Mouse (Mus musculus) C2C12 (cell line): ENCODE measurements at regions not wholly inside any gene's neighbourhood (a gene's known extent, or its start where the extent isn't known, plus 50 kb on each side); places are given as distances from the start of the nearest gene placed in this dataset.

Experiments used
- H3K27me3 ChIP-seq: one replicate; pipeline ENCODE4 v1.6.1; 2011; ENCODE audit not compliant: control insufficient read depth, insufficient read depth, insufficient read length
- H3K36me3 ChIP-seq: one replicate; pipeline ENCODE4 v1.6.1; 2011; ENCODE audit not compliant: control insufficient read depth, insufficient read depth
- H3K4me3 ChIP-seq: one replicate; pipeline ENCODE4 v1.5.1; 2011; ENCODE audit warnings: mild to moderate bottlenecking, control low read depth; ENCODE audit not compliant: poor library complexity, insufficient read depth, severe bottlenecking
- H3K79me2 ChIP-seq: one replicate; pipeline ENCODE4 v1.6.1; 2011; ENCODE audit not compliant: control insufficient read depth, insufficient read depth
- H3K79me3 ChIP-seq: one replicate; pipeline ENCODE4 v1.6.1; 2011; ENCODE audit warnings: low read depth, control low read depth
- H3ac ChIP-seq: one replicate; pipeline ENCODE3; 2011; ENCODE audit warnings: low read depth; ENCODE audit not compliant: control insufficient read depth, insufficient read length
- CEBPB ChIP-seq: IDR thresholded peaks from one replicate; pipeline ENCODE4 v1.6.1; 2011; ENCODE audit warnings: low read depth, mild to moderate bottlenecking, control low read depth, moderate library complexity
- CTCF ChIP-seq: IDR thresholded peaks from one replicate; pipeline ENCODE4 v1.5.1; 2011; ENCODE audit not compliant: control insufficient read depth, insufficient read depth, insufficient read length
- FOSL1 ChIP-seq: IDR thresholded peaks from one replicate; pipeline ENCODE4 v1.8.0; 2011; ENCODE audit warnings: mild to moderate bottlenecking, low read length; ENCODE audit not compliant: poor library complexity, insufficient read depth, severe bottlenecking
- MAX ChIP-seq: IDR thresholded peaks from one replicate; pipeline ENCODE4 v1.6.1; 2011; ENCODE audit warnings: mild to moderate bottlenecking, control low read depth
- MYOD1 ChIP-seq: IDR thresholded peaks from one replicate; pipeline ENCODE4 v1.6.1; 2011; ENCODE audit warnings: low read depth; ENCODE audit not compliant: control insufficient read depth, insufficient read length
- MYOG ChIP-seq: IDR thresholded peaks from one replicate; pipeline ENCODE4 v1.6.1; 2011; ENCODE audit not compliant: control insufficient read depth, insufficient read length; ENCODE audit errors: extremely low read depth
- USF1 ChIP-seq: IDR thresholded peaks from one replicate; pipeline ENCODE4 v1.6.1; 2011; ENCODE audit warnings: low read depth, mild to moderate bottlenecking, control low read depth, moderate library complexity

DNA sequence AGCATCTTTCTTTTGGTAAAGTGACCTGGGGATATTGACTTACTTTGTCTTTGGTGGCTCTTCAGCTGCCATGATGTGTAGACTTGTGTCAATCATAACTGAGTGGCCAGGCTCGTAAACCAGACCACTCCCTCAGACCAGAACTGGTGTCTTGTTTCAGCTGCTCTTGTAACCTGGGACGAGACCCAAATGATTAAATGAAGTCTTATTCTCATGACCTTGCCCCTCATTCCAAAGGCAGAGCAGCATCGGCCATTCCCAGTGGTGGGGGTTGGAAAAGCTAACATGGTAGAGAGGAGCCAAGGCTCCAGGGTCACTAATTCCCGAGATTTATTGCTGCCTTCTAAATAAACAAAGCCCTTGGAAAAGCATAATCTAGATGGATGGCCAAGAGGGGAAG is 621.2 kb upstream of the Gm19410 start:
- Histone ChIP-seq H3K4me3 (no peak overlapping the region), H3K79me2 (no peaks in the 10 kb centered on the region), H3K79me3 (no peaks in the 10 kb centered on the region), H3K36me3 (no peaks in the 10 kb centered on the region), H3ac (no peak overlapping the region), H3K27me3 (no peaks in the 10 kb centered on the region)
- no peak for TF ChIP-seq CTCF
- TF ChIP-seq MAX, result no peak
- no peak for TF ChIP-seq USF1

DNA sequence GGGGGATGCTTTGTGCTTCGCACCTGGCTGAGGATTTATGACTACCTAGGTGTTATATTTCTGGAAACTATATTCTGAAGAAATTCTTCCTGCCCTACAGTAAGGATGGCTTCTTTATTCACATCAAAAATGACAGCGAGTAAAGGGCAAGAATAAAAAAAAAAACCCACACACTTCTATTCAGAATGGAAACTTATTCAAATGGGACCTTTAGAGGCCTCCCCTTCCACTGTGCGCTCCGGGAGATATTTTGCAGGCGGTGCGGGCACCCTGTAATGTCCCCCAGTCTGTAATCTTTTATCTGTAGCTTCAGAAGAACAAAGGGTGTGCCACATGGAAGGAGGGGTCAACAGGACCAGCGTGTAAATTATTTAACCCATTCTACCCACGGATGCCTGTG is 618.1 kb upstream of the Gm19410 start:
- TF ChIP-seq CTCF (no peak), MYOG (no peak), CEBPB (no peak), MAX (no peak), USF1 (no peak), MYOD1 (no peak), FOSL1 (no peak)
- Histone ChIP-seq H3K27me3 (no peaks in the 10 kb centered on the region), H3K36me3 (no peaks in the 10 kb centered on the region)

DNA sequence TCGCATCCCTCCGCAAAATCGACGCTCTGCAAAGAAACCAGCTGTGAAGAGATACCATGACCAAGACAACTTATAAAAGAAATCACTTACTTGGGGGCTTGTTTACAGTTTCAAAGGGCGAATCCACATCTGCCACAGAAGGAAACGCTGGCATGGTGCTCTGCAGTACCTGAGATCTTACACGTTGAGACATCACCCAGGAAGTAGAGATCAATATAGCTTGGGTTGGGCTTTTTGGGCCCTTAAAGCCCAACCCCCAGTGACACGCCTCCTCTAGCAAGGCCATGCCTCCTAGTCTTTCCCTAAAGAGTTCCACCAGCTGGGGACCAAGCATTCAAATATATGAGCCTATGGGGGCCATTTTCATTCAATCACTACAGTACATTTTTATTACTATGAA is 617.6 kb upstream of the Gm19410 start:
- no peaks in the 10 kb centered on the region for H3K79me3 ChIP-seq
- H3K4me3 ChIP-seq, result no peak overlapping the region
- H3K36me3 ChIP-seq, result no peaks in the 10 kb centered on the region
- TF ChIP-seq CTCF (no peak), MYOG (no peak), MAX (no peak), USF1 (no peak), CEBPB (no peak), MYOD1 (no peak), FOSL1 (no peak)
- no peak overlapping the region for H3ac ChIP-seq
- H3K79me2 ChIP-seq, result no peaks in the 10 kb centered on the region
- no peaks in the 10 kb centered on the region for H3K27me3 ChIP-seq

More for the DNA sequence above, 618.1 kb upstream of the Gm19410 start:
- no peaks in the 10 kb centered on the region for H3K79me2 ChIP-seq
- H3K79me3 ChIP-seq, result no peaks in the 10 kb centered on the region
- H3ac ChIP-seq, result no peak overlapping the region
- no peak overlapping the region for H3K4me3 ChIP-seq

DNA sequence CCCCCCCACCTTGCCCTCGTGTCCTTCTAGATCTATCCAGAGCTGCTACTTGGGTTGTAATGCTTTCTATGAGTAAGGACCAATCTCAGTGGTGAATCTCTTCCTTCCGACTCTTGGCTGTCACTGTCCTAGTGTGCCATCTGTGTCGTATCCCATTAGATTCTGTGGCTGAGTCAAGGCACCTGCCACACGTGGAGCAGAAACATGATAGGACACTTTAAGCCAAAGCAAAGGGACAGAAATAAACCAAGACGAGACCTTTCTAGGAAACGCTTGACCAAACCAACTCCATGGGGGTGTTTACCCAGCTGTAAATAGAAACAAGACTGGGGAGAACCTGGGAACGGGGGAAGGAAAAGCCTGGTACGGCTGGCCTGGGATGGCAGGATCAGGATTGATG is 613.0 kb upstream of the Gm19410 start:
- no peak for TF ChIP-seq CEBPB
- TF ChIP-seq MAX, result no peak
- no peak for TF ChIP-seq USF1
- TF ChIP-seq CTCF, result no peak
- no peak for TF ChIP-seq FOSL1
- no peak for TF ChIP-seq MYOD1
- TF ChIP-seq MYOG, result no peak
- Histone ChIP-seq H3K79me3 (no peaks in the 10 kb centered on the region), H3ac (no peak overlapping the region), H3K79me2 (no peaks in the 10 kb centered on the region), H3K4me3 (no peak overlapping the region), H3K36me3 (no peaks in the 10 kb centered on the region), H3K27me3 (no peaks in the 10 kb centered on the region)

DNA sequence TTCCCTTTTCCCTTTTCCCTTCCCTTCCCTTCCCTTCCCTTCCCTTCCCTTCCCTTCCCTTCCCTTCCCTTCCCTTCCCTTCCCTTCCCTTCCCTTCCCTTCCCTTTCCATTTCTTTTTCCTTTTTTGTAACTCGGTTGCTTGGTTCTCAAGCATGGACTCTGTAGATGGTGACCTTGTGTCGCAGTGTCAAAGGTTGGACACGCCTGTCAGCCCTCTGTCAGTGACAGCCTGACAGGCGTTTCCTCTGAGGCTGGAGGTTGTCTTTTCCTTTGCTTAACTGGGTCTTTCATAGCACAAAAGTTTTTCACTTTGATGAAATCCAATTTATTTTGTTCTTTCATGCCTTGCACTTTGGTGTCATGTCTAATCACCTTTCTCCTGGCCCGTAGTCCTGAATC is 609.3 kb upstream of the Gm19410 start:
- TF ChIP-seq CEBPB (no peak), MYOG (no peak), FOSL1 (no peak), USF1 (no peak), MYOD1 (no peak), CTCF (no peak), MAX (no peak)
- Histone ChIP-seq H3K4me3 (no peak overlapping the region), H3K27me3 (no peaks in the 10 kb centered on the region)

DNA sequence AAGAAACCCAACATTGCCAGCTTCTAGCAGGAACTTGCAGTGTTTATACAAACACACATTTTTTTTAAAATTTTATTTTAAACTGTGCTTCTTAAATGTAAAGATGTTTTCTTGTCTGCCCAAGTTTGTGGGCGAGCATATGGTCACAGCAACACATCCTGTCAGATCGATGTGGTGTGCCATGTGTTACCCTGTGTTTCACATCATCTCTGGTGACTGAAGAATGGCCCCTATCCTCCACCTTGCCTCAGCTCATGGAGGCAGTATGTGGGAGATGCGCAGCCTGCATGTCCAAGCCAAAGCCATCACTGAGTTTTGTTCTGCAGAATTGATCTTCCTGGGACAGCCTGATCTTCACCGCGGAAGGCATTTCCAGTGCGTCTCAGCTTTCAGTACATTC is 607.9 kb upstream of the Gm19410 start:
- no peaks in the 10 kb centered on the region for H3K36me3 ChIP-seq
- no peaks in the 10 kb centered on the region for H3K79me3 ChIP-seq
- H3ac ChIP-seq, result no peak overlapping the region
- no peaks in the 10 kb centered on the region for H3K79me2 ChIP-seq
- H3K4me3 ChIP-seq, result no peak overlapping the region
- TF ChIP-seq USF1, result no peak
- TF ChIP-seq CTCF, result no peak
- no peak for TF ChIP-seq CEBPB
- no peak for TF ChIP-seq MYOD1
- no peak for TF ChIP-seq MAX
- no peak for TF ChIP-seq FOSL1
- no peak for TF ChIP-seq MYOG
- H3K27me3 ChIP-seq, result no peaks in the 10 kb centered on the region

More for the DNA sequence above, 609.3 kb upstream of the Gm19410 start:
- Histone ChIP-seq H3K79me2 (no peaks in the 10 kb centered on the region), H3ac (no peak overlapping the region), H3K36me3 (no peaks in the 10 kb centered on the region), H3K79me3 (no peaks in the 10 kb centered on the region)
